Mouse (Mus musculus): ENCODE measurements around the gene Nlk. TPM values are rescaled to one million over a fixed set of nuclear protein-coding genes. Genes with fewer than 3 reads are reported as not detected.

Nlk gene
- total and polyA plus RNA-seq, 3 experiments, result 14.8 to 22.4 (median 20.4) TPM

DNA sequence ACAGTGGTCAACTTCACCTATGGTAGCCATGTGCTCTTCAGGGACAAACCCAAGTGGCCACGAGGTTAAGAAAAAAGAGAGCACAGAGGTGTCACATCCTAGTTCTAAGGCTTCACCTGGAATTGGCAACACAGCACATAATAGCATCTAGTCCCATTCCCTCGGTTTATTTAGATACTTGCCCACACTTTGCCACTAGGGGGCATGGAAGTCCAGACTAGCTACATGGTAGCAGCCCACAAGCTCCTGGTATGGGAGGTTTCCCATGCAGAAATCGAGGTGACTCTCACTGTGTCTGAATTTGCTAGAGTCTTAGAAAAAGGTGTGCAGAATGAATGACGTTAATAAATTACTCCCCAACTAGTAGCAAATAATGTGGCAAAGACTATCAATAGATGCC is 136.7 kb downstream of the Nlk start:
- Histone ChIP-seq H3K4me2 (ENCODE audit: insufficient read depth, low read depth, poor library complexity, severe bottlenecking) (no peak overlapping the region), H3K27me3 (replicated peaks) (no peaks in the 10 kb centered on the region), H3K4me1 (ENCODE audit: control insufficient read depth in 1 of 2, insufficient read depth in 2 of 2) (peaks cover 0 to 6% of the 10 kb centered on the region in 2 experiments; a peak in 1 of 4 replicates), H3K79me2 (replicated peaks; ENCODE audit: control insufficient read depth, extremely low read depth, insufficient read depth, poor library complexity, severe bottlenecking) (no peaks in the 10 kb centered on the region), H3K36me3 (replicated peaks in 1 of 2; ENCODE audit: control insufficient read depth in 1 of 2, insufficient read depth in 1 of 2, low read length in 1 of 2) (peaks cover 0 to 5% of the 10 kb centered on the region in 2 experiments), H3K9me3 (replicated peaks; ENCODE audit: low read length) (no peaks in the 10 kb centered on the region), H3K4me3 (replicated peaks in 1 of 3; ENCODE audit: low read depth in 2 of 3, low read length in 2 of 3, poor library complexity in 1 of 3) (no peak overlapping the region), H3K9ac (ENCODE audit: insufficient read depth, low read depth) (no peak overlapping the region), H3K27ac (ENCODE audit: insufficient read depth, low read depth) (no peak overlapping the region)
- dilution Hi-C loops (cut with MboI; ENCODE audit: extremely low pct_ligation_motif_present, extremely low pct_unique_long_range_greater_than_20kb, low sequenced_read_pairs), result no loop called here
- in situ Hi-C loops (cut with MboI; ENCODE audit: low pct_ligation_motif_present, low pct_unique_long_range_greater_than_20kb, low sequenced_read_pairs), result loop anchor here (10.0 to 25.0 kb wide), 3 partner anchors 264 to 652 kb away; partner anchors contain the start of gene Lyrm9
- TF ChIP-seq ETS1 (conservative IDR thresholded peaks at IDR 0.05; ENCODE audit: low read depth, low read length), result no peak
- TF ChIP-seq RAD21 (IDR thresholded peaks at IDR 0.05; ENCODE audit: low read depth, low read length), result peak; percentile 85
- no peak for TF ChIP-seq KAT2A (IDR thresholded peaks at IDR 0.05; ENCODE audit: insufficient replicate concordance, low read length)
- TF ChIP-seq POLR2A (IDR thresholded peaks at IDR 0.05; ENCODE audit: low read depth, low read length), result no peak
- no peak for TF ChIP-seq PAX5 (IDR thresholded peaks at IDR 0.05; ENCODE audit: low read length)
- TF ChIP-seq CHD2 (IDR thresholded peaks at IDR 0.05; ENCODE audit: low read length), result no peak
- TF ChIP-seq EP300 (IDR thresholded peaks at IDR 0.05; ENCODE audit: low read length), result no peak
- TF ChIP-seq MAFK (IDR thresholded peaks at IDR 0.05; ENCODE audit: insufficient replicate concordance, low read length), result no peak
- peak; percentile 94 to 95 for TF ChIP-seq CTCF (conservative IDR thresholded peaks at IDR 0.05 in 1 of 2, IDR thresholded peaks at IDR 0.05 in 1 of 2; ENCODE audit: low read depth in 2 of 2, low read length in 2 of 2)
- no peak for TF ChIP-seq UBTF (IDR thresholded peaks at IDR 0.05; ENCODE audit: low read depth, low read length)
- TF ChIP-seq ZKSCAN1 (IDR thresholded peaks at IDR 0.05; ENCODE audit: borderline replicate concordance, low read depth, low read length), result no peak
- no peak for TF ChIP-seq TBP (conservative IDR thresholded peaks at IDR 0.05; ENCODE audit: low read depth, low read length)
- no peak for TF ChIP-seq SIN3A (IDR thresholded peaks at IDR 0.05; ENCODE audit: low read length)
- peak; percentile 78 for TF ChIP-seq SMC3 (IDR thresholded peaks at IDR 0.05; ENCODE audit: low read depth, low read length)
- no peak for TF ChIP-seq JUN (IDR thresholded peaks at IDR 0.05; ENCODE audit: insufficient read depth, low read depth, low read length)
- TF ChIP-seq NRF1 (IDR thresholded peaks at IDR 0.05; ENCODE audit: low read depth, low read length), result no peak
- no peak for TF ChIP-seq ZC3H11A (IDR thresholded peaks at IDR 0.05; ENCODE audit: low read depth, low read length)
- TF ChIP-seq POLR2AphosphoS2 (IDR thresholded peaks at IDR 0.05; ENCODE audit: low read depth, low read length), result no peak
- peak; percentile 78 for DNase-seq (ENCODE audit: extremely low read depth)

DNA sequence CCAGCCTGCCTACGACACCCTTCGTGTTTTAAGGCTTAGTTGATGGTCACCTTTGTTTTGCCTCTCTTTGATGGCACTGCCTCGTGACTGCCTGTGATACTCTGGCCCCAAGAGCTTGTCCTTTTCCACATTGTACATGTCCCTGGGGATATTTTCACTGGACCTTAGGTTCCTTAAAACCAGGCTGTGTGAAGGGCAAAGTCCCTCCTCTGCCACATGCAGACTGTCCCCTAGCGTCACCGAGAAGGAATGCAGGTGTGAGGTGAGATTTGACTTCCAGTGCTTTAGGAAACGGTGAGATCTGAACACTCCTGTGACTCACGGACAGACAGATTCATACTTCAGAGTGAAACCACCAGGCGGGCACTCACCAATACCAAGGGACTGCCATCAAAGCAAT is 139.9 kb downstream of the Nlk start:
- peak; percentile 43 for DNase-seq (ENCODE audit: extremely low read depth)
- no peak overlapping the region for H3K4me3 ChIP-seq (replicated peaks in 1 of 3; ENCODE audit: low read depth in 2 of 3, low read length in 2 of 3, poor library complexity in 1 of 3)
- dilution Hi-C loops (cut with MboI; ENCODE audit: extremely low pct_ligation_motif_present, extremely low pct_unique_long_range_greater_than_20kb, low sequenced_read_pairs), result no loop called here
- no peak overlapping the region for H3K4me2 ChIP-seq (ENCODE audit: insufficient read depth, low read depth, poor library complexity, severe bottlenecking)
- H3K79me2 ChIP-seq (replicated peaks; ENCODE audit: control insufficient read depth, extremely low read depth, insufficient read depth, poor library complexity, severe bottlenecking), result no peaks in the 10 kb centered on the region
- no peak overlapping the region for H3K9ac ChIP-seq (ENCODE audit: insufficient read depth, low read depth)
- in situ Hi-C loops (cut with MboI; ENCODE audit: low pct_ligation_motif_present, low pct_unique_long_range_greater_than_20kb, low sequenced_read_pairs), result loop anchor here (25.0 kb wide), 1 partner anchor 655 kb away; no protein-coding TSS in a partner anchor
- no peaks in the 10 kb centered on the region for H3K27me3 ChIP-seq (replicated peaks)
- H3K4me1 ChIP-seq (ENCODE audit: control insufficient read depth in 1 of 2, insufficient read depth in 2 of 2), result peaks cover 0 to 6% of the 10 kb centered on the region in 2 experiments; a peak in 1 of 4 replicates
- H3K9me3 ChIP-seq (replicated peaks; ENCODE audit: low read length), result peaks cover 9% of the 10 kb centered on the region
- no peak overlapping the region for H3K27ac ChIP-seq (ENCODE audit: insufficient read depth, low read depth)
- H3K36me3 ChIP-seq (replicated peaks in 1 of 2; ENCODE audit: control insufficient read depth in 1 of 2, insufficient read depth in 1 of 2, low read length in 1 of 2), result no peaks in the 10 kb centered on the region
- TF ChIP-seq SMC3 (IDR thresholded peaks at IDR 0.05; ENCODE audit: low read depth, low read length) (peak; percentile 63), SIN3A (IDR thresholded peaks at IDR 0.05; ENCODE audit: low read length) (no peak), E2F4 (IDR thresholded peaks at IDR 0.05; ENCODE audit: insufficient replicate concordance, low read depth, low read length) (no peak), HCFC1 (IDR thresholded peaks at IDR 0.05; ENCODE audit: low read depth, low read length) (no peak), IRF4 (IDR thresholded peaks at IDR 0.05; ENCODE audit: low read depth, low read length) (no peak), ZC3H11A (IDR thresholded peaks at IDR 0.05; ENCODE audit: low read depth, low read length) (no peak), UBTF (IDR thresholded peaks at IDR 0.05; ENCODE audit: low read depth, low read length) (no peak), MYC (IDR thresholded peaks at IDR 0.05; ENCODE audit: low read depth, low read length) (no peak), CHD1 (IDR thresholded peaks at IDR 0.05; ENCODE audit: low read depth, low read length) (no peak), CTCF (conservative IDR thresholded peaks at IDR 0.05 in 1 of 2, IDR thresholded peaks at IDR 0.05 in 1 of 2; ENCODE audit: low read depth in 2 of 2, low read length in 2 of 2) (peak; percentile 76 to 82), USF1 (IDR thresholded peaks at IDR 0.05; ENCODE audit: low read depth, low read length) (no peak), RCOR1 (conservative IDR thresholded peaks at IDR 0.05; ENCODE audit: low read depth, low read length) (no peak), PAX5 (IDR thresholded peaks at IDR 0.05; ENCODE audit: low read length) (no peak), RAD21 (IDR thresholded peaks at IDR 0.05; ENCODE audit: low read depth, low read length) (peak; percentile 43), ZNF384 (IDR thresholded peaks at IDR 0.05; ENCODE audit: low read depth, low read length) (no peak), NRF1 (IDR thresholded peaks at IDR 0.05; ENCODE audit: low read depth, low read length) (no peak)
